Mouse (Mus musculus) thymus, adult 2 months (tissue): ENCODE measurements around the gene Tenm2. TPM values are rescaled to one million over a fixed set of nuclear protein-coding genes. Genes with fewer than 3 reads are reported as not detected.

Source experiments
- DNase-seq: peaks from one replicate; pipeline ENCODE4 v3.0.0; 2021
- H3K27ac ChIP-seq: fragments of 200-500 bp; 2 replicates; pipeline ENCODE4 v1.5.1; 2012; ENCODE audit warnings: low read length, control low read depth; ENCODE audit not compliant: control insufficient read depth, insufficient read depth
- H3K27me3 ChIP-seq: fragments of 200-500 bp; 2 replicates; pipeline ENCODE4 v1.6.1; 2012; ENCODE audit warnings: mild to moderate bottlenecking, low read length, moderate library complexity, mixed read lengths; ENCODE audit not compliant: control insufficient read depth, insufficient read depth
- H3K36me3 ChIP-seq: fragments of 200-500 bp; 2 replicates; pipeline ENCODE4 v1.6.1; 2012; ENCODE audit warnings: mild to moderate bottlenecking, low read length, moderate library complexity; ENCODE audit not compliant: control insufficient read depth, insufficient read depth
- H3K4me1 ChIP-seq: fragments of 200-500 bp; replicated peaks from 2 replicates; pipeline ENCODE4 v1.6.1; 2012; ENCODE audit warnings: low read length; ENCODE audit not compliant: control insufficient read depth, insufficient read depth
- H3K4me3 ChIP-seq: fragments of 200-500 bp; 2 replicates; pipeline ENCODE4 v1.5.1; 2012; ENCODE audit warnings: mild to moderate bottlenecking, low read length, control low read depth, moderate library complexity; ENCODE audit not compliant: control insufficient read depth, insufficient read depth
- CTCF ChIP-seq: fragments of 200-500 bp; IDR thresholded peaks from 2 replicates; pipeline ENCODE4 v1.5.1; 2012; ENCODE audit warnings: mild to moderate bottlenecking, control low read depth, low read length, moderate library complexity, borderline replicate concordance; ENCODE audit not compliant: control insufficient read depth, poor library complexity, insufficient read depth; ENCODE audit errors: extremely low read depth
- POLR2A ChIP-seq: fragments of 200-500 bp; IDR thresholded peaks from 2 replicates; pipeline ENCODE4 v1.6.1; 2012; ENCODE audit warnings: mild to moderate bottlenecking, low read length, control low read depth, moderate library complexity; ENCODE audit not compliant: control insufficient read depth, poor library complexity, insufficient read depth; ENCODE audit errors: extremely low read depth
- WGBS: fragments of 180-500 bp; shearing (Covaris S2); methylation state at CpG from one replicate; pipeline ENCODE4 v1.1.7; 2018; 5-methylcytosine and 5-hydroxymethylcytosine counted together
- polyA plus RNA-seq: library from polyadenylated mRNA; depleted of rRNA; stranded (reverse); fragments of >200 nt; gene quantifications from 2 replicates; pipeline ENCODE4 v1.2.3, GENCODE M21; 2012

The Tenm2 gene
- polyA plus RNA-seq, 1 experiment = 0.70 TPM

DNA sequence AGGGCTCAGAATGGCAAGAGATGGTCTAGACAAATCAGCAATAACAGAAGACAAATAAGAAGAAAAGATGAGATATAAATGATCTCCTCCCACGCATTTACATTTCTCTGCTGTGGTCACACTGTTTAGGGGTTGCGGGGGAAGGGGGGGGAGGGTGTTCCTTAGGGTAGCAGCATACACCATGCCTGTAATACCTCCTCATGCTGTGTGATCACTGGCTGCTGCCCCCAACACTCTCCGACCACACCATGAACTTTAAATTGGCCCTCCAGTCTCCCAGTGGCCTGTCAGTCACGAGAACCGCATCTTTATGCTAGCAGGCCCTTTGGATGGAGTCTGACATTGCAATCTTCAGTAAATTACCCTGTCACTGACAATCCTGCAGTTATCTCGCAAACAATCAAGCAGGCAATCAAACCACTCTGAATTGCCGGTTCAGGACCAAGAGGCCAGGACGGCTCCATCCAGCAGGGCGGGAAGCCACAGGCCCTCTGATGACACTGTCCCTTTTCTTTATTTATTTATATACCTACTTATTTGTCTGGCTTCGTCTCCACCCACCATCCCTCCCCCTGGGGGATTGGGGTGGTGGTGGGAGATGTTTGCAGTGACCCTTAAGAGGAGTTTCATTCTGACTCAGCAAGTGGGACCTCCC lies 1154.2 kb downstream of the Tenm2 start:
- TF ChIP-seq CTCF (no peak), POLR2A (no peak)
- no peaks in the 10 kb centered on the region for H3K36me3 ChIP-seq
- WGBS = 46% methylated on average over 10 of the region's 10 CpGs

DNA sequence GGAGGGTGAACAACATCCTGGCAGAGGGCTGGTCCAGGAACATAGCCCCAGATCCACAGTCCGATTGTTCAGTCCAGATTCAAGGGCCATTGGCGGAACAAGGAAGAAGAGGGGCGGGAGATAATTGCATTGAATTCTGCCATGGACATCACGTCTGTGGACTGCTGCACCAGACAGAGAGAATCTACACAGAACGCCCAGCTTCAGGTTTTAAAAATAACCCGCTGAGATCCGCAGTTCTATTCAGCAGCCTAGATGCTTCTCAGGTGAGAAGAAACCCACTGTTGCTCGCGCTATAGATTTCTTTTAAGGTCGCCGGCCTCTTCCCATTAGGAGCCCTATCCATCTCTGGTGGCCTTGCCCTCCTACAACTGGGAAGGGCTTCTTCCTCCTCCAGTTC lies 1155.0 kb downstream of the Tenm2 start:
- no peak for TF ChIP-seq CTCF
- no peak for TF ChIP-seq POLR2A
- 74% methylated on average over 11 of the region's 11 CpGs for WGBS
- Histone ChIP-seq H3K27me3 (no peaks in the 10 kb centered on the region), H3K27ac (no peak overlapping the region), H3K4me1 (no peaks in the 10 kb centered on the region), H3K36me3 (no peaks in the 10 kb centered on the region), H3K4me3 (no peak overlapping the region)
- no peak for DNase-seq

More for the DNA sequence above, 1154.2 kb downstream of the Tenm2 start:
- H3K27me3 ChIP-seq = no peaks in the 10 kb centered on the region
- H3K27ac ChIP-seq = no peak overlapping the region
- no peaks in the 10 kb centered on the region for H3K4me1 ChIP-seq
- no peak overlapping the region for H3K4me3 ChIP-seq
- DNase-seq = no peak

DNA sequence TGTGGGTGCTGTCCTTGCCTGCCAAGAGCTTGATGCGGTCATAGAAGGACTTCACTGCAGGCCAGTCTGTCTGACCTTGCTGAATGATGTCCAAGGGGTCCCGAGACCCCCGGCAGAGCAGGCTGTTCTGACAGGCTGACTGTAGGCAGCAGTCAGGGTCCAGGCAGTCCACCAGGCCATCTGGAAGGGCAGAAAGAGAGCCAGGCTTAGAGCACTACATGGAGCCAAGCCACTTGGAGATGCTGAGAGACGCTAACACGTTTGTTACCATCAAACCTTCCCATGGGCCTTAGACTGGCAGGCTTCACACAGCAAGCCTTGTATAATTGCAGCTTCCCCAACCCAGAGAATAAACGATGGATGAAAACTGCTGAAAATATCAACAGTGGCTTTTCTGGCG lies 1157.4 kb downstream of the Tenm2 start:
- H3K27me3 ChIP-seq = no peaks in the 10 kb centered on the region
- no peak overlapping the region for H3K4me3 ChIP-seq
- no peaks in the 10 kb centered on the region for H3K36me3 ChIP-seq
- 87% methylated on average over 7 of the region's 7 CpGs for WGBS
- DNase-seq = no peak
- H3K27ac ChIP-seq = no peak overlapping the region
- TF ChIP-seq POLR2A (no peak), CTCF (no peak)
- no peaks in the 10 kb centered on the region for H3K4me1 ChIP-seq

DNA sequence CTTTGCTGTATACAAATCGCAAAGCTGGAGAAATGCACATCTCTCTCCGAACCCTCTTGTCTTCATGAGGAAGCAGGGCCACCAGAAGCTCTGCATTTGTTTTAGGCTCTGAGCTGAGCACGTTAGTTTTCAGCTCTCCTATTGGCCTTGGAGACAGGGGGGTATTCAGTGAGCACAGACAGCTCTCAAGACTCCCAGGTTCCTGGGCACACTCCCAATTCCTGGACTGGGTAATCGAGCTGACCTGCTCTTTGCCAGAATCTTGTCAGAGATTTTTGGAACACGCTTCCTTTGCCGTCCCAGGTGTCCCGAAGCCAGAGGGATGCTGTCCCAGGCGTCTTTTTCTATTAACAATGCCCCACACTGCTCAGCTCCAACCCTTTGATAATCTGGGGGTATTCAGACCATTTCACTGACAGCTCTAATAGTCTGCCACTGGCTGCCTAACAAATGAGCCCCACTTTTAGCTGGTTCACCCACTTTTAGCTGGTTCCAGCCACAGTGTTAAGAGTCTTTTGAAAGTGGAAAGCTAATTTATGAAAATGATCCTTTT lies 1161.7 kb downstream of the Tenm2 start:
- DNase-seq = no peak
- WGBS = 83% methylated on average over 8 of the region's 8 CpGs
- no peaks in the 10 kb centered on the region for H3K27me3 ChIP-seq
- no peaks in the 10 kb centered on the region for H3K4me1 ChIP-seq
- H3K36me3 ChIP-seq = no peaks in the 10 kb centered on the region
- no peak overlapping the region for H3K27ac ChIP-seq
- H3K4me3 ChIP-seq = no peak overlapping the region
- no peak for TF ChIP-seq POLR2A
- no peak for TF ChIP-seq CTCF

DNA sequence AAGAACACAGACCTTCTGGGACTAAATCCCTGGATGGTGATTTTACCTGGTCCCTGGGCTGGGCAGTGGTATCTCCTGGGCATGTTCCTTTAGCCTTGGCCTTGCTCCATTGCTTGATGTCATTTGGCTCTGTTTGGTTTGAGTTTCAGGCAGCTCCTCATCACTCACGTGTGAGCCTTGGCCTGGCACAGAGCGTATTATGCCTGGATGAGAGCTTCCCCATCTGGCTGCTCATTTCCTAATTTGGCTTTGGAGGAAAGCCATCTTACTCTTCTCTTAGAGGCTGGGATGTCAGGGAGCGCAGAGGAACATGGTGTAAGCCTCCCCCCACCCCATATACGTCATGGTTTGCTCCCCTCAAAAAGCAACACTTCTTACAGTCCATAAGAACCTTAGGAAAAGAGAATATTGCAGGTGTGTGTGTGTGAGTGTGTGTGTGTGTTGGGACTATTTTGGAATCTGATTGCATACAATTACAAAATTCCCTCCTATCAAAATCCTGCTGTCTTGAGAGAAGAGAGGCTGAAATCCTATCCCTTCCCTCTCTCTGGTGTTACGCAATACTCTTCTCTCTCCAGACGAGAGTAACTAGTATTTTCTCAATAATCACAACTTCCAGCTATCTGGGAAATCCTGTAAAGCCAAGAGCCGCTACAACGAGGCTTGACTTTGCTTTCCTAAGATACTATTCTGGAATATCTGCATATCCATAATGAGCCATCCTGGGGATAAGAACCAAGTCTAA lies 1162.5 kb downstream of the Tenm2 start:
- Histone ChIP-seq H3K4me1 (no peaks in the 10 kb centered on the region), H3K27ac (no peak overlapping the region), H3K27me3 (no peaks in the 10 kb centered on the region), H3K36me3 (no peaks in the 10 kb centered on the region), H3K4me3 (no peak overlapping the region)
- TF ChIP-seq CTCF (no peak), POLR2A (no peak)
- WGBS = 78% methylated on average over 8 of the region's 8 CpGs
- DNase-seq = no peak

DNA sequence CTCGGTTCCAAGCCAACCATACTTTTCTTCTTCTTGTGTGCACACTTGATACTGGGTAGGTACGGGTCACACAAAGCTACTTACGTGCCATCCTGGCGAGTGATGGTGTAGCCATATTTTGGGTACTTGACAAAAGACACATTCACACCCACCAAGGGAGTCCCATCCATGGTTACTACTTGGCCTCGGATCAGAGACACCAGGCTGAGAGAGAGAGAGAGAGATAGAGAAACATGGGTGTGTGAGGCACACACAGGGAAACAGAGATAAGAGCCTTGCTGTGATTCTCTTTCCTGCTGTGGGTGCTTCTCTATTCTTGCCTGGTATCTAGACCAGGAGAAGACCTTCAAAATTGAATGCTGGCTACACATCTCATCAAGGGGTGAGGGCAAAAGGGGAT lies 1163.1 kb downstream of the Tenm2 start:
- Histone ChIP-seq H3K4me3 (no peak overlapping the region), H3K36me3 (no peaks in the 10 kb centered on the region), H3K27ac (no peak overlapping the region), H3K4me1 (no peaks in the 10 kb centered on the region), H3K27me3 (no peaks in the 10 kb centered on the region)
- 89% methylated on average over 5 of the region's 5 CpGs for WGBS
- no peak for DNase-seq
- no peak for TF ChIP-seq CTCF
- TF ChIP-seq POLR2A = no peak
